Mouse (Mus musculus) forelimb bud, embryonic 11.5 days (tissue): ENCODE measurements around the gene Prrg1.
"Not testable (repeated sequence)": the region's sequence is repeated elsewhere in the genome, so short reads cannot be mapped to it uniquely, and the experiment has no call there.

Experiments used
- DNase-seq: peaks from one replicate; pipeline ENCODE4 v3.0.0-alpha.2; 2012; ENCODE audit warnings: low read depth, low spot score

Gene Prrg1

DNA sequence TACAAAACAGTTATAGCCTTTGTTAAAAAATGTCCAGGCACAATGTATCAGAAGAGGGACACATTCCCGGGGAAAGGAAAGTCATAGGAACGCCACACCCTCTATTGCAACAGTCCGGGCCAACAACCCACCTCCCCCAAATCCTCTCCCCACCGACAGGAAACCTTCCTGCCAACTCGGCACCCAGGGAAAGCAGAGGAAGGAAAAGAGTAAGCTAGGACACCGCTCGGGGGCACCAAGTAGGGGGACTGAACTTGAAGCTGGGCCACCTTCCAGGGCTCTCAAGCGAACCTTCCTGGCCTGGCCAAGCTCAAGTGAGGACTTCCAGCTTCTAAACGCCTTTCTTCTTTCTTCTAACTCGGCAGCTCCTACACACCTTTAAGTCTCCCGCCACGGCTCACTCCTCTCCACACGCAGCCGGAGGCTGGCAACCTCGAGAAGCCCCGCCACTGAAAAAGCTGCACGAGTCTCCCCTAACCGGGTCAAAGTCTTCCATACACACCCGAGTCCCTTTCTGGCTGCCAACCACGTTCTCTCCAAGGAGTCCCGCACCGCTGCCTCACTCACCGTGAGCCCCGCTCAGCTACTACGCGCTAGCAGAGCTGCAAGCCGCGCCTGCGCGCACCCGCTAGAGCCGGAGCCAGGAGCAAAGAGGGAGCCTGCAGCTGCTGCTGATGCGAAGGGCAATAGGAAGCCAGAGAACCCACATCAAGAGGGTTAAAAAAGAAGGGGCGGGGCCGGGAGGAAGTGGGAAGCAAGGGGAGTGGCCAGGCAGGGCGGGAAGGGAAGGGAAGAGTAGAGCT is at the start of gene Prrg1:
Prrg1 (minus strand) TSS at position 695 of the 803 bp plus-strand sequence.
- peak; percentile 77 for DNase-seq

DNA sequence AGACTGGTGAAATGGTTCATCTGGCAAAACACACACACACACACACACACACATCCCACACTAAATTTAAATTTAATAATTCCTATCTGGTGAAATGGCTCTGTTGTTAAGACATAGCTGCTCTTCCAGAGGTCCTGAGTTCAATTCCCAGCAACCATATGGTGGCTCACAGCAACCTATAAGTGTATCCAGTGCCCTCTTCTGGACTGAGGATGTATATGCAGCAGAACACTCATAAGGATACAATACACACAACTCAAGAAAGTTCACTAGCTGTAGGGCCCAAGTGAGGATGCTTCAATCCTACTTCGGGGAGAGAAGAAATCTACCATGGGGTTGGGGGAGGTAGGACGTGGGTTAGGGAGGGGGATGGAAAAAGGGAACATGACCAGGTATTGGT is 22.1 kb upstream of the Prrg1 start:
- no peak for DNase-seq

DNA sequence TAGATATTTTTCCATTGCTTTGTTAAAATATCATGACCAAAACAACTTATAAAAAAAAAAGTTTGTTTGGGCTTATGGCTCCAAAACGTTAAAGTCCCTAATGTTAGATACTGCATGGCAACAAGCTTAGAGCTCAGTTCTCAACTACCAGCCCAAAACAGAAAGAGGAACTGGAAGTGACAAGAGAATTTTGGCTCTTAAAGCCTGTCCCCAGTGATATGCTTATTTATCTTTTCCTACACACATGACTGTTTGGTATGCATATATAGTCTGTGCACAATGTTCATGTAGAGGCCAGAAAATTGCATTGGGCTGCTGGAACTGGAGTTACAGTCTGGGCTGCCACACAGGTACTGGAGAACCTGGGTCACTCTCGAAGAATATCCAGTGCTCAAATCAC is 9.4 kb upstream of the Prrg1 start:
- no peak for DNase-seq

DNA sequence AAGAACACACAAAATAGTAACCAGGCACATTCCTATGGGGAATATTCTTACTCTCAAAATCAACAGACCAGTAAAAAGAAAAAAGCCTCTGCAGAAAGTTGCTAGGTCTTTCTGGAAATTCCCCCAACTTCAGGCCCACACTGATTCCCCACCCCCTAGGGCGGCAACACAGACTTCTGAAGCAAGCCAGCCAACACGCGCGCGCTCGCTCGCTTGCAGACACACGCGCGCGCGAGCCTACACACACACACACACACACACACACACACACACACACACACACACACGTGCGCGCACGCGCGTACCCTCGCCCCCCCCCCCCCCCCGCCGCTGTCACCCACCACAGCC is 868 bp downstream of the Prrg1 start:
- peak; percentile 41 for DNase-seq

DNA sequence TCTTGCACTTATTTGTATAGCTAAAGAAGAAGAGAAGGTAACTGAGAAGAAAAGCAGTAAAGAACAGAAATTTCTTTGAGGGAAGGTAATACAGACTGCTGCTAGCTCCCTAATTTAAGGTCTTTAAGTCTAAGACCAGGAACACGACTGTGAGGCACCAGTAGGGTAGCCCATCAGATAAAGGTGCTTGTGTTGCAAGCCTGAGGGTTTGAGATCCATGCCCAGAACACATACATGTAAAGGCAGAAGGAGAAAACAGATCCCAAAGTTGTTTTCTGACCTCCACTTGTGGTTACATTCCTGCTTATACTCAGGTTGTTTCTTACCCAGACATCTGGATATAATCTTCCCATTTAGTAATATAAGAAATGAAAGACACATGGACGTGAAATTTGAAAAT is 20.2 kb downstream of the Prrg1 start:
- DNase-seq: peak; percentile 6

DNA sequence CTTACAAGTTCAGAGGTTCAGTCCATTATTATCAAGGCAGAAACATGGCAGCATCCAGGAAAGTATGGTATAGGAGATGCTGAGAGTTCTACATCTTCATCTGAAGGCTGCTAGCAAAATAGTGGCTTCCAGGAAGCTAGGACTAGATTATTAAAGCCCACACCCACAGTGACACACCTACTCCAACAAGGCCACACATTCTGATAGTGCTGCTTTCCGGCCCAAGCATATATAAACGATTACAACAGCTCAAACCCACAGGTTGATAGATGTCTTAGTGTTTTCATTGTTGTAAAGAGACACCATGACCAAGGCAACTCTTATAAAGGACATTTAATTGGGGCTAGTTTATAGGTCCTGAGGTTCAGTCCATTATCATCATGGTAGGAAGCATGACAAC is 30.3 kb downstream of the Prrg1 start:
- no peak for DNase-seq

DNA sequence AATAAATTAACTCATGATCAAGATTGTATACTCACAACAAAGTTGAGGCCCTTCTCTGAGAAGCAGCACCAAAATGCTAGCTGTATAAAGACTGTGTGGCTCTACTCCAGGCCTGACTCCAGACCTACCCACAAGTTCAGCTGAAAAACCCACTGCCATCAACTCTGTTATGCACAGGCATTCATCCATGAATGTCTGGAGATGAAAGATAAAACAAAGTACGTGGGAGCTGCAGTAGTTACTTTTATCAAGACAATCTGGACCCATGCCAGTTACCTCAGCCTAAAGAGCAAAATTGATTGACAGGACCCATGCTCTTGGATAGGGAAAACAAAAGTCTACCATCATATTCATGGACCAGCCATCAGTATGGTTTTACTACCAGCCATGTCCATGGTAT is 31.0 kb downstream of the Prrg1 start:
- no peak for DNase-seq

DNA sequence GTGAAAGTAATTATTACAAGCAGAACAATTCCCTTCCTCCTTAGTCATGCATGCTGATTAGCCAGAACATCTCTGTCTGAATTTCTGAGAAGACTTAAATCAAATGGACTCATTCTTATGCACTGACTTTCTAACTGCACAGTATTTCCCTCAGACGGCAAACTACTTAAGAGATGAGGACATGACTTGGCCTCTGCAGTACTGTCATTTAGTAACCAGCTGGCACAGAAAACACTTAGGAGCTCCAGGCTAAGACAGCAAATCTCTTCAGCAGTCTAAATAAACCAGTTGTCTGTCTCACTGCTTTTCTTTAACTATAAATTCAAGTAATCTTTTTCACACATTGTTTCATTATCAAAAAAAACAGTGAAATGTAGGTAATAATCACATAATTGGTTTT is 36.0 kb downstream of the Prrg1 start:
- no peak for DNase-seq

DNA sequence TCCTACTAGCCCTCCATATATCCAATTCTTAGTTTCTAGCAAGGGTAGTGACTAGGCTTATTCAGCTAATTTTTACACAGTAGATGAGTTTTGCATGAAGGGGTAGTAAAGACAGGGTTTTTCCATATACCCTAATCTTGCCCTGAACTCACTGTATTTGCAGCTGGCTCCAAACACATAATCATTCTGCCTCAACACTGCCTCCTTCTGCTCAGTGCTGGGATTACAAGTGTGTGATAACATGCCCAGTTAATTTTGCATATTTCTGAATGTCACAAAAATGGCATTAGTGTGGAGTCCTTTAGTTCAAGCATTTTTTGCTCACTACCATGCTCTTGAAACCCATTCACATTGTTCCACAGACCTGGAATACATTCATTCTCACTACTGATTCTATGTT is 44.0 kb downstream of the Prrg1 start:
- DNase-seq: no peak

DNA sequence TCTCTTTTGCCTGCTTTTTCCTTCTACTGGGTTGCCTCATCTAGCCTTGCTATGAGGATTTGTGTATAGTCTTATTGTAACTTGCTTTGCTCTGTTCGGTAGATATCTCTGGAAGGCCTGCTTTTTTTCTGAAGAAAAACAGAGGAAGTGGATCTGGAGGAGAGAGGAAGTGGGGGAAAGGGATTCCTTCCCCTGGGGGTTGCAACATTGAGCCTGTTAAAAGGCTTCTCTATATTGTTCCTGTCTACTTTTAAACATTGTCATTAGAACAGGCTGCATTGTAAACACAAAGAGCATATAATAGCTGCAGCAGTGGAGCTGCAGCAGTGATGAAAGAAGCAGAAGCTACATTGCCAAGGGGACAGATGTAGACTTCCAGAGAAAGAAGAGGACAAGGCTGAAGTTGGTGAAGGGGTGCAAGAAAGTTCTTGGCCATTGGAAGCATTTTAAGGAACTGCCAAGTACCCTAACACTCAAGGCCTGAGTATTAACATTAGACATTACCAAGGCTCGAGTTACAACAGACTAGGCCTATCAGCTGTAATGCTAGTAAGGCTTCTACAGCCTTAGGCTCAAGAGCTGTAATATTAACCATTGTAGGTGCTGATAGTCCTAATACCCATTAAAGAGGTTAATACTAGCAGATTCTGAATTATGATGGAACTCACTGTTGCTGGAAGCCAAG is 44.9 kb downstream of the Prrg1 start:
- DNase-seq: no peak

DNA sequence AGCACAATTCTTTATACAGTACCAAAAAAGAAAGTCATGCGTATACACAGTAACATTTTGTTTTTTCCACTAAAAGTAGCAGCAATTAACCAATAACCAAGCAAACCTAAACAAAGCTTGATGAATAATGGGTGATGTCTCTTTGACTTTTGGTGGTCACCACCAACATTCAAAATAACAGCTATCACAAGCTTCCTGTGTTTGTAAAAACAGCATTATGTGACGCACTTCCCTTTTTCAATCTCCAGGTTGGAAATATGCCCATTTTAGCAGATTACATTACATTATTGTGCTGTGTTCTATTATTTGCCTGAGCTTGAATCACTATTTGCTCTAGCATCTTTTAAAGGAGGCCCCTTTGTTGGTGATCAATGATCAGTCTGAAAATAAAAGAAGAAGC is 65.4 kb downstream of the Prrg1 start:
- DNase-seq: no peak

DNA sequence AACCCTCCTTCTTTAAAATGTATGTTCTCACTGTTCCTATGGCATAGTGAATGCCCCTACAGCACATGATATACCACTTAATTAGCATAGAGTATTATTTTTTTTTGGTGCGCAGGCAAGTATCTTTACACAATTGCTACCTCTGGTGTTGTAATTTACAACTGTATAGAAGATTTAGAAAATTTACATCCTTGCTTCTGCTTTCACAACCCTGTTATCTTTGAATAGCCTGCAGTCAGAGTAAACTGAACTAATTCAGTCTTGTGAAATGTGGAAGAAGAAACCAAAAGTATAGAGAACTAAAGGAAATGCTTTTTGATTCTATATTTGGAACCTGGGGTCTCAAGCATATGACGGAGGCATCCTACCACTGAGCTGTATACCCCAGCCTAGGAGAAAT is 100.7 kb downstream of the Prrg1 start:
- DNase-seq: no peak

DNA sequence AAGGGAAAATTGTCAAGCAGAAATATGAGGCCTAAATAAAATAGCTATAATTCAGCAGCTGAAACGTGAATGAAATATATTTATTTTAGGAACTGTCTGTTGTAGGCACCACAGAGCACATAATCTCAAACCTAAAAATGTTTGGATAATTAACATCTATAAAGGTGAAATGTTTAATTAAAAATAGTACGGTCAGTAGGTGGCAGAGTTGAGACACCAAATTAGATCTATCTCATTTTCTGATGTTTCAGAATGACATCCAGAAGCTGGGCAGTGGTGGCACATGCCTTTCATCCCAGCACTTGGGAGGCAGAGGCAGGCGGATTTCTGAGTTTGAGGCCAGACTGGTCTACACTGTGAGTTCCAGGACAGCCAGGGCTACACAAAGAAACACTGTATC is 104.0 kb downstream of the Prrg1 start:
- DNase-seq: no peak

DNA sequence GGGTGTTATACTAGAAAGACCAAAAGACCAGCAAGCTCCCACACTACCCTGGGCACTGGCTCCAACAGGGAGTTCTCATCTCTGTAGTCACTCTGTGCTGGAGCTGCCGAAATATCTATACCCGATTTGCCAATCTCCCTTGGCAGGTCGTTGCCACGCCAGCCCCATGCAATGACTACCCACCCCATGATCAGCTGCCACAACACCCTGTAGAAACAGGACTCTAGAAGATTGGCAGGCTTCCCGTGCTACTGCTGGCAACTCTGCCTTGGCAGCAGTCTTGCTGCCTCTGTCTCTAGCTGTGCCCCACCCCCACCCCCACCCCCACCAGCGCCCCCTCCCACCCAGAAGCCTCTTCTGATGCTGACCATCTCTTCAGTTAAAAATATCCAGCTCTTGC is 149.3 kb downstream of the Prrg1 start:
- DNase-seq: no peak

DNA sequence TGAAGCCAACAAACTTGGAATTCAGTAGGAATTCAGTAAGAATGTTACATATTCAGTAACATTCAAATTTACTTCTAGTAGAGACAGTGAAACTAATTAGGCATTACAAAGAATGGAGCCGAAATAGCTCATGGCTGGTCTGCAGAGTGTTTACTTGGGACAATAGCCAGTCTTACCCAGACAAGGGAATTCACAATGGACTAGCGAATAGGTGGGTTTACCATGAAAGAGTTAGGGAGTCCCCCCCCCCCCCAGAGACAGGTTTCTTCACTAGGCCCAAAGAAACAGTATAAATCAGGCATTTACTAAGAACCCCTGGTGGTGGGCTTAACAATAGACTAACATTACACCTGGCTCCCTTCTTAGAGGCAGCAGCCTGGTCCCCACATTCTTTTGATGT is 180.3 kb downstream of the Prrg1 start:
- DNase-seq: not testable (repeated sequence)
